Mouse (Mus musculus) adrenal gland, adult 18-20 months (tissue): ENCODE measurements around the gene Tex26. TPM values are rescaled to one million over a fixed set of nuclear protein-coding genes. Genes with fewer than 3 reads are reported as not detected.

Source experiments
- DNase-seq, 2 experiments: peaks; one replicate each; pipeline ENCODE4 v3.0.0; 2021 to 2022; ENCODE audit warnings: low spot score in 2 of 2
- long read RNA-seq, 2 experiments: library from polyadenylated mRNA; stranded (forward); transcript quantifications; one replicate each; pipeline ENCODE4 v2.0.0; 2021
- total RNA-seq, 2 experiments: library from RNA; stranded (reverse); gene quantifications; 1 replicate in 1 of 2; 2 replicates in 1 of 2; pipeline ENCODE4 v1.2.3; 2021

Tex26 gene
- not detected for total RNA-seq
- long read RNA-seq, experiment 1: 0 reads
- long read RNA-seq, experiment 2: 0 reads

DNA sequence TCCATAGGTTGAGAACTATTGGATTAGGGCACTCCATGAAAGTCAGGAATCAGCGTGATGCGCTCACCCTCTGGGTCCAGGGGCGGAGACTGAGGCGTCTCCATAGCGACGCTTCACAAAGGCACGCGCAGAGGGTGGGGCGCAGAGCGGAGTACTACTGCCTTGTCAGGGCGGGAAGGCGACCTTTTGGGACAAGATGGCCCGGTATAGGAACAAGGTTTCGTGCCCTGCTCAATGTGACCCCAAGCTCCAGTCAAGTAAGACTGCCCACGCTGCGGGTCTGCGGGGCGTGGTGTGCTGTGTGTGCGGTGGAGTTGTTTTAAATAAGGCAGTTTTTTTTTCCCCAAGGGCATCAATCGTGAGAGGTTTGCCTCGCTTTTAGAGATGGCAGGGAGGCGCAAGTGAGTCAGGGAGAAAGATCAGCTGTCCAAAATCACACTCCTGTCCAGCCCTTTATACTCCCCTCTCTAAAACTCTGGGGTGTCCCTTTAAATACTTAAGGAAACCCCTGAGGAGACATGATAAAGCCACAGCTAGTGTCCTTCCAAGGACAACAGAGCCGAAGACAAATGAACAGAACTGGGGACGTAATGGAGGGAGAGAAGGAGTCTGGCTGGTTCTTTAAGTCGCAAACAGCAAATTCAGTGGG, at the start of gene Tex26:
Tex26 (plus strand) TSS at position 130 of the 649 bp plus-strand sequence.
- DNase-seq: peak; percentile 28 to 40

DNA sequence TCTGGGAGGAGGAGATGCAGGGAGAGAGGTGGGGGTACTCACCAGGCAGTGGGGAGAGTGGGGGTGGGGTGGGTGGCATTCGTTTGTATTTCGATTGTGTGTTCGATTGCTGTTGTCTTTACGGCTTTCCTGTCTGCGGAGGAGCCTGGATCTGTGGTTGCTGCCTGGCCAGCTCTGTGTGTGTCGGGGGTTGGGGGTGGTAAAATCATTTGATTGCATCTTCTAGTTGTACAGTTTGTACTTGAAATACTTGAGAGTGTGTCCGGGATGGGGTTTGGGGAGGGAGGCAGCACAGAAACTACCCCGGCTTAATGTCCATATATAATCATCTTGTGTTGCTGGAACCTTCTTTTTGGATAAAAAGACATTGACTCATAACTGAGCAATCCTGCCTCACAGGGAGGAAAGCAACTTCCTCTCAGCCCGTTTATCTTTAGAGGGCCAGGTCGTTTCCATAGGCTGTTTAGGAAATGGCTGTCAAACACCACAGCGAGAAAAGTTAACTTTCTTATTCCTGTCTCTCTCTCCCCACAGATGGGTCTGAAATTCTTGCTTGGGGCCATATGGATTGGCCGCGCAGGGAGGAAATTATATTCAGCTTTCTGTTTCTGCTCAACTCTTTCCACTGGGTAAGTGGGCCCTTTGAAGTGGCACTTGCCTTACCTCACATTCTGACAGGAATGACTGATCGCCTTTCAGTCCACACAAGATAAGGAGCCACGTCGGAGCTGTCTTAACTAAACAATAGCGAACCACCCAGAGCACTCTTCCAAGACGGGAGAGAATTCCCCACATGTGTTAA, 47.7 kb upstream of the Tex26 start:
- no peak for DNase-seq

DNA sequence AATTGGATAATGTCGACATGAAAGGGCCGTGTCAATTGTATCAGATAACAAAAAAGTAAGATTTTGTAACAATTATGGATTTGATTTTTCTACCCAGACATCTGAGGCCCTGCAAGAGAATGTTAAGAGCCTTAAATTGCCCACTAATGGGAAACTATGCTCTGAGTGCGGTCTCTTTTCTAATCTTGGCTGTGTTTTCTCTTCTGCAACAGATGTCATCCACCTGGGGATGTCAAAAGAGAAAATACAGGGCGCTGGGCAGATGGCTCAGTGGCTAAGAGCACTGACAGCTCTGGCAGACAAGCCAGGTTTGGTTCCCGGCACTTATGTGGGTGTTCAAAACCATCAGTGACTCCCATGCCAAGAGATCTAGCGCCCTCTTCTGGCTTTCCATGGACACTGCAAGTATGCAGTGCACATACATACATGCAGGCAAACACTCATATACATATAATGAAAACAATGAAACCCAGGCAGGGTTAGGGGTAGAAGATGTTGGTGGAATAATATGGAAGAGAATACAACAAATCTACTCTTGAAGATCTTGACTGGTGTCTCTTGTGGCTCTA, 47.0 kb upstream of the Tex26 start:
- DNase-seq: no peak

DNA sequence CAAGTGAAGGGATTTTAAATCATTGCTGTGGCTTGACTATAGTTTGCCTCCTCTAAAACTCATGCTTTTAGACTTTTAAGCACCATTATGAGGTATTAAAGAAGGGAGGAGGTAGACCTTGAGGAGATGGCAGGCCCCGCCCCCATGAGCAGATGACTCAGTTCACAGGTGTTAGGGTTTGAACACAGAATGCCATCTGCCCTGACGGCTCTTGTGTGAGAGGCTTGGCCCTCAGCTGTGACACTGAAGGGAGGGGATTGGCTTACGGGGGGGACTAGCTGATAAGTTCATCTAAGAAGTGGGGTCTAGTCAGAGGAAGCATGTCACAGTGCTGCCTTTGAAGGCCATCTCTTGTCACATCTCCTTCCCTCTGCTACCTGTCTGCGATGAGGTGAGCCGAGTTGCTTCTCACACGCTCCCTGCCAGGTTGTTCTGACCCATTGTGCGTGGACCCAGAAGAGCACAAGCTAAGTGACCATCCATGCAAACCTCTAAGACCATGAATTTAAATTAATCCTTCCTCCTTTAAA, 37.9 kb upstream of the Tex26 start:
- no peak for DNase-seq

DNA sequence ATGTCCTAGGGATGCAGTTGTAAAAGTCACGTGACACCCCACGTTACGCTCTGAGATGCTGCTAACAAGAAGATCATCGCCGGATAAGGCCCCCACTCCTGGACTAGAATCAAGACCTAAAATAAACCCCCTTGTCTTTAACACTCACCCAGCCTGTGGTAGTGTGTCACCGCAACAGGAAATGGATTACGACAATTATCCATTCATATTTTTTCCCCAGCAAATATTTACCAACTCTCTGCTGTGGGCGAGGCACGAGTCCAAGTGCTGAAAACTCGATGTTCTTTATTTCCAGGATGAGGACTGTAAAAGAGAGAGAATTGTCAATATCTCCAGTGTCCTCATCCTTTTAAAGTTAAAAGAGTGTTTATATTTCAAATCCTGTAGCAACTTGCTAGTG, 37.4 kb upstream of the Tex26 start:
- no peak for DNase-seq

DNA sequence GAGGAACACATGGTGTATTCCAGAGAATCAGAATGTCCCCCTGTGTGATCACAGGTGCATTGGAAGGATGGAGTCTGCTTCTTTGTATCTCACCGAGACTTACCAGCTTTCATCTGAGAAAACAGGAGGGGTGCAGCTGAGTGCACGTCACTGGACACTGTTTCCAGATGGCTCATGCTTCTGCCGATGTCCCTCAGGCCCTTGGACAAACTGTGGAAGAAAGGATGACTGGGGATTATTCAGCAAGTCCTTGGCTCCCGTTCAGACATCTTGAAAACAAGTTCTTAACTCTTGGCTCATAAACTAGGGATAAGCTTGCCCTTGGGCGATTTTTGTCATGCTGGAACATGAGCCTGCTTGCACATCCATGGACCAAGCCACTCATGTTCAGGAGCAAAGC, 36.1 kb upstream of the Tex26 start:
- no peak for DNase-seq

DNA sequence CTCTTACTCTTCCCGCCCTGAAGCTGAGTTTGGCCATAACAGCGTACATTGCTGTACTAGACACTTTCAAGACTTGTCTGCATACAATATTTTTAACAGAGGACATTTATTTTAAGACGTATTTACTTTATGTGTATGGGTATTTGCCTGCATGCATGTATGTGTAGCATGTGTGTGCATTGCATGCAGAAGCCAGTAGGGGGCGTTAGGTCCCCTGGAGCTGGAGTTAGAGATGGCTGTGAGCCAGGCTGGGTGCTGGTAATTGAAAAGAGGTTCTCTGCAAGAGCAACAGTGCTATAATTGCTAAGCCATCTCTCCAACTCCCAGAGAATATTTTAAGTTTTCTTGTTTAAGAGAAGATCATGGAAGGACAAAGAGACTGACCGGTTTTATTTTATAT, 34.8 kb upstream of the Tex26 start:
- DNase-seq: no peak

DNA sequence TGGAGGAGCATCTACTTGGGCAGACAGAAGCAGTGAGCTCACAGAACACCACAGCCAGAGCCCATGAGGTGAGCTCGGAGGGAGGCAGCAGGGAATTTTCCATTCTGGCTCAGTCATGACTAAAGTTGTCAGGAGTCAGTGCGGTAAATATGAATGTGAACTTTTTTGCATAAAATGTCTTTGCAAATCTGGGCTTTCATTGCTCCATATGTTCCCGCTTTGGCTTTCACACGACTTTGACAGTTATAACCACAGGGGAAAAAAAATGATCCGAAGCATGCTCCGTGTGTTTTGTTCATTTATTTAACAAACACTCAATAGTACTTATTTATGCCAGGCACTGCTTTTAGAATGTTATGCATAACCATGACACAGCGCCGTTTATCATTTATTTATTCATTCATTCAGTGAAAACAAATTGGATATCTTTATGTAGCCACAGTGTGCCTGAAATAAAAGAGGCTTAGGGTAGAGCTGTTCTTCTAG, 32.6 kb upstream of the Tex26 start:
- DNase-seq: no peak

DNA sequence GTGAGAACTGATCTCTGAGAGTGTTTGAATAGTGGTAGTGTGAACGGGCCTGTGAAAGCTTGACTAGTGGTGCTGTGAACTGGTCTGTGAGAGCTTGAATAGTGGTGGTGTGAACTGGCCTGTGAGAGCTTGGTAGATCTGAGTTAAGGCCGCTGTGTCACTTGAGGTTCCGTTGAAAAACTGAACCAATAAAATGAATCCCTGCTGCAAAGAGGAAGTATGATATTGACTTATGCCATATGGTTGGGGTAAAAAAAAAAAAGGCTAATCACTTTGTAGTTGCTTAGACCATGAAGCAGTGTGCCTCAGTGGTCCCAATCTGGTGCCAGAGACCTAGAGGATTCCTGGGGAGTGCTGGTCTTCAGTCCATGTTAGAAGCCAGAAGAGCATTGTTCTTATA, 30.0 kb upstream of the Tex26 start:
- DNase-seq: no peak

DNA sequence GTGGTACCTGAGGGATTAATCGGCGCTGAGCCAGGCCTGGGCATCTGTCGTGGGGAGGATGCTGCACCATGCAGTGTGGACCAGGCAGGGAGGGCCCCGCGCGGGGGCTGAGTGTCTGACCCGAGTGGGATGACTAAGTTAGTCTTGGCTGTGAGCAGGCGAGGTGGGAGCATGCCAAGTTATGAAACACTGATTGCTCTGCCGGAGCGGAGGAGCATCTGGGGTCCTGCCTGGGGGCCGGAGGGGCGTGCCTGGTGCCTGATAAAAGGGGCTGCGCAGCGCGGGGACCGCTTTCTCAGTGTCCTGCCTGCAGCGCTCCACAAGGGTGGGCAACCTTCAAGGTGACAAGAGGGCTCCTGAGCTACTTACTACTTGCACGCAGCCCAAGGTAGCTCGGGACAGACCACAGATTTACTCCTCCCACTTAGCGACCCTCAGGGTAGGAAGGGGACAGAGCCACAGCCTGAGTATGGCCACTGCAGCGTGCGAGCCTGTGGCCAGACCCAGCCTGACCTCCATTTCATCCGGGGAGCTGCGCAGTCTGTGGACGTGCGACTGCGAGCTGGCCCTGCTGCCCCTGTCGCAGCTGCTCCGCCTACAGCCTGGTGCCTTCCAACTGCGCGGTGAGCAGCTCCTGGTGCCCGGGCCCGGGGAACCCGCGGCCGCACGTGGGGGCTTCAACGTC, 27.8 kb upstream of the Tex26 start, which contains the start of gene Medag:
Medag (plus strand) TSS at position 241 of the 685 bp plus-strand sequence.
- DNase-seq: peak; percentile 61 to 73

DNA sequence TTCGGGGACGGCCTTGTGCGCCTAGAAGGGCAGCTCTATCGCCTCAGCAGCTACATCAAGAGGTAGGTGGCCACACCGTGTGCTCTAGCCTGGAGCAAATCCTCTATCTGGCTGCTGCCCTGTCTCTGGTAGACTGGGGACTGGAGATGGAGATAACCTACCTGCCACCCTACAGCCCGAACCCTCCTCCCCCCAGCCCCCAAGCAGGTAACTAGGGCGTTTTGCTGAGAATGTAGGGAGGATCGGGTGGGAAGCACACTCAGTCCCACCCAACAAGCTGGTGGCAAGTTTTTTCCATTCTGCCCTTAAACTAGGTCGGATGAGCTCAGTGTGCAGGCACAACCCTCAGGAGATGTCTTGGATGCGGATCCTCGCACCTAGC, 27.3 kb upstream of the Tex26 start:
- DNase-seq: no peak

DNA sequence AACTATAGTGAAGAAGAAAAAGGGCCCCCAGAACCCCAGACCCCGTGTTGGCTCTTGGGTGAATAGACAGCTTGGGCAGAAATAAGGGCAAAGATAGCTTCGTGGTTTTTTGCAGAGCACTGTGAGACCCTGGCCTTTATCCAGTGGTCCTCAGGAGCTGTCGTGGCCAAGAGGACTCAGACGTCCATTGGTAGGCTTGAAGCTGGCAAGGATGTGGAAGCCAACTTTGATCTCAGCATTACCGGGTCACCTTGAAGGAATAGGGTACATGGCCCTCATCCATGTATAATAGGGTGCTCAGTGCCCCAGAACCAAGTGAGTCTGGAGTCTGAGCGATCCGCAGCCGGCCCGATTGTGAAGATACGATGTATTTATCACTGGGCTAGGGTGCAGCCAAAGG, 26.8 kb upstream of the Tex26 start:
- DNase-seq: no peak

DNA sequence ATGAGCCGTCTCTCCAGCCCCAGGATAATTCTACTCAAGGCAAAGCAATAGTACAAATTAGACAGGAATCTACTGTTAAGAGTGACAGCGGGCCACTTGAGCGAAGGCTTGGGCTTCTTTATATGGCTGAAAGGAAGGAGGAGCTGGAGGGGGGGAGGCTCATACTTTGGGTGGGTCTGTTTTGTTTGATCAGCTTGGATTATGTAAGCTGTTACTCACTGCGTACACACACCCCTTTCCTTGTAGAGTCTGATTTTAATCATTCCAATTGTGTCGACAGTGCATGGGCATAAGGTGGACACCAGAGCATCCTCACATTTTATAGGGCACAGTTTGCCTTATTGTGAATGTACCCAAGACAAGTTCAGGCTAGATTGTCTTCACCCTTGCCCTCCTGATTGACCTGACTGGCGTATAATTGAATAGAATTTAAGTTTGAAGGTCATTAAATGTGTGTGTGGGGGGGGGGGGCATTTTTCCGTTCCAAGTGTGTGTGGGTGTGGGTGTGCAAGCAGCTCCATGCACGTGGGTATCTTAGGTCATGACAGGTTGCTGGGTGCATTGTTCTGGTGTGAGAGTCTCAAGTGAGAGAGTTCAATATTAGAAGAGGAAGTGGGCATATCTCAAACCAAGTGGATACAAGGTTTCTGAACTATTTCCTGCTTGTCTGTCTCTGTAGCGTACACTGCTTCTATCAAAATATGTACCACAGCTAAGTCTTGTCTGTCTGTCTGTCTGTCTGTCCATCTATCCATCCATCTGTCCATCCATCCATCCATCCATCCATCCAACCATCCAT, 24.9 kb upstream of the Tex26 start:
- DNase-seq: no peak

DNA sequence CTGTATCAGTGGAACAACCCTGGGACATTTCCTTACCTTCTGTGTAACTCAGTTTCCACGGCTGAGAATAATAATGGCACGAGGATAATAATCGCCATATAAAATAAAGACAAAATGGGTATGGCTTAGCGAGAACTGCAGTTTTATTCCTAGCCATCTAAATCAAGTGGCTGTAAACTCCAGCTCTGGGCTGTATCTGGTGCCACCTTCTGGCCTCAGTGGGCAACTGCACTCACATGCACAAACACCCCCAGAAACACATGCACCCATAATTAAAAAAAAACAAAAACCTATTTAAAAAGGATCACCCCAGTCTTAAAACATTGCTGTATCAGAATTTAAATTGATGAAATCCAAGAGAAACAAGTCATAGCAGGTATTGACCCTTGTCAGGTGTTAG, 22.1 kb upstream of the Tex26 start:
- DNase-seq: no peak

DNA sequence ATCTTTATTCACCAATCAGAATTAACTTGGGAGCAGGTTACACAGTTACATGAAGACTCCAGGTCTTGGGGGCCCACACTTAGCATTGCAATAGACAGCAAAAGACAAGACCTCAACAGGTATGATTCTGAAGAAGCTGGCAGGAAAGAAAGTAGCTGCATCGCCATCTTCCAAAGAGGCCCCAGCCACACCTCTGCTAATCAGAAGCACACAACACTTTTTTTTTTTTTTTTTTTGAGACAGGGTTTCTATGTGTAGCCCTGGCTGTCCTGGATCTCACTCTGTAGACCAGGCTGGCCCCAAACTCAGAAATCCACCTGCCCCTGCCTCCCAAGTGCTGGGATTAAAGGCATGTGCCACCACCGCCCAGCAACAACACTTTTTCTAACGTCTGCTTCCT, 12.9 kb upstream of the Tex26 start:
- DNase-seq: no peak

DNA sequence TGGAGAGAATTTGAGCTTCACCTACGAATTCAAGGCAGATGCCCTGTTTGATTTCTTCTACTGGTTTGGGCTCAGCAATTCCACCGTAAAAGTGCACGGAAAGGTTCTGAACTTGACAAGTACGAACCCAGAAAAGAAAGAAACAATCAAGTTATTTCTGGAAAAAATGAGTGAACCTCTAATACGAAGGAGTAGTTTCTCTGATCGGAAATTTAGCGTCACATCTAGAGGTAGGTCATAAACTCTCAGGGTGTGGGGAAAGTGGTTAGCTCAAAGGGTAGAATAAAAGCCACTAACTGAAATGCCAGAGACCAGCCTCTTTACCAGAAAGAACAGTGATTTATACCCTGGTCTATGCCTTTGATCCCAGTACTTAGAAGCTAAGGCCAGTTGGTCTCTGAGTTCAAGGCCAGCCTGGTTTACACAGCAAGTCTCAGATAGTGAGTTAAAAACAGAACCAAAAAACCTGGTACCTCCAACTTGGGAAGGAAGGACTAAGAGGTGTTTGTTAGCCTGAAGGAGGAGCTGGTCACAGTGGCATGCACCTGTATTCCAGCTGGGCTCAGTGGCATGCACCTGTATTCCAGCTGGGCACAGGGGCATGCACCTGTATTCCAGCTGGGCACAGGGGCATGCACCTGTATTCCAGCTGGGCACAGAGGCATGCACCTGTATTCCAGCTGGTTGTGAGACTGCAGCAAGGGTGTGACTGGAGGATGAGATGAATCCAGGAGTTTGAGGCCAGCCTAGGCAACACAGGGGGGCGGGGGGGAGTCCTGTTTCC, 12.0 kb upstream of the Tex26 start:
- DNase-seq: no peak

DNA sequence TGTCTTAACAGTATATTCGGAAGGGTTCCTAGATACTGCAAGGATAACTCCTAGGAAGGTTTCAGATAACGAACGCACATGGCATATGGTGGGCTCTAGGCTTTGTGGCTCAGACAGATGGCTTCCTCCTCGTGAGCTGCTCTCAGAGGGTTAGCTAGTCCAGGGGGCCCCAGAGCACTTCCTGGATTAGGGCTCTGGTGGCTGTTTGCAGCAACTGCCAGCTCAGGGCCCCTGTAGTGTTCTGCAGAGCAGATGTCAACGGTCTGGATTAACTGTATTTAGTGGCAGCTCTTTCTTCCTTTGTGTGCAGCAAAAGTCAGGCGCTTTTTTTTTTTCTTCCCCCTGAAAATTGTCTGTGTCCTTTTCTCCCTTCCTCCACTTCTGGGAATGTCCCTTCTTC, 11.1 kb upstream of the Tex26 start:
- DNase-seq: no peak

DNA sequence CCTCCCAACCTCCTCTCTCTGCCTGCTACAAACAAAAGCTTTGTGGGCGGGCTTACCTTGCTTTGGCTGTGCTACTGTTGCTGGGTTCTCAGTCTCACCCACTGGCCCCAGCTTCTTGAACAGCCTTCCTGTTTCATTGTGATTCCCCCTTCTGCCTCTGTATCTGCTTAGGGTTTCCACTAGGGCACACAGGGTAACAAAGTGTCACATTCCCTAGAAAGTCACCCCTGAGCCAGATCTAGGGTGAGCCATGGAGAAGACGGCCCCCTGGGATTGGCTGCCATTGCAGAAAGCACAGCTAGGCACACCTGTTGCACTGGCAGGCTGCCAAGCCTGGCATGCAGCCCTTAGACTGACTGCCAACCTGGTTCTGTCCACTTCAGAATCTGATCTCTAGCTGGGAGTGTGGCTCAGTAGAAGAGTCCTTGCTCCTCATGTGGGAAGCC, 10.6 kb upstream of the Tex26 start:
- no peak for DNase-seq

DNA sequence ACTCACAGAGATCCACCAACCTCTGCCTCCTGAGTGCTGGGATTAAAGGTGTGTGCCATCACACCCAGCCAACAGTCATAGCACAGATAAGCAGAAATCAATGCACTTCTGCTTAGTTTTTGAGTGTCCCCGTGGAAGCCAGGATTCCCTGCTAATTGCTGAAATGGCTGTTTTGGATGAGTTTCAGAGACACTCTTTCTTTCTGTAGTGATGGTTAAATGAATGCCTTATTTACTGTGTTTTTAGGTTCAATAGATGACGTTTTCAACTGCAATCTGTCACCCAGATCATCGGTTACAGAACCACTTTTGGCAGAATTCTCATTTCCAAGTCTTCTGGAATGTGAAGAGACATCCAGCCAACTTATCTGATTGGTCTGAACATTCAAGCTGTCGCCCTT, 9.9 kb upstream of the Tex26 start:
- no peak for DNase-seq

DNA sequence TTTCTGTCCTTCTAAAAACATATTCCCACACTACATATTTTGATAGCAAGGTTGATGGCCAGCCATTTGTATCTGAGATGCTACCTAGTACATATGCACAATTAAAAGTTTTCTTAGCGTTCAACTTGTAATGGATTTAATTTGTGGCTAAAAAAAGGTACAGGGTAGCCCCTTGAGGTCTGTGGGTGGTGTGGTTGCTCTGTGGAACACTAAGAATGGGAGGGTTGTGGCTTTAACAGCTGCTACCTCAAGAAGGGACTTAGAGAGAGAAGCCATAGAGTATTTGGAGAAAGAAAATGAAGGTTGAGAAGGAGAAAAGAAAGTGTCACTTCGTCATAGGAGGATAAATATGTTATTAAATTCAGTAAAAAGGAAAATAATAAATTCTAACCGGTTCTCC, 8.5 kb upstream of the Tex26 start:
- DNase-seq: no peak
